Mouse (Mus musculus) heart, embryonic 13.5 days (tissue): ENCODE data around the gene Snta1. TPM values are rescaled to one million over a fixed set of nuclear protein-coding genes. Genes with fewer than 3 reads are reported as not detected.

Experiments
- ATAC-seq: fragments of 200-750 bp; cut with Nextera tagmentation; 2 replicates; pipeline ENCODE4 v1.8.0; 2017; ENCODE audit warnings: moderate TSS enrichment; ENCODE audit not compliant: insufficient number of reproducible peaks, low FRiP score, low TSS enrichment; ENCODE audit errors: extremely low read depth
- H3K27ac ChIP-seq: fragments of 300-500 bp; sonication (generic); replicated peaks from 2 replicates; pipeline ENCODE4 v1.5.1; 2015; ENCODE audit warnings: moderate library complexity, mild to moderate bottlenecking, inconsistent platforms
- H3K27me3 ChIP-seq: fragments of 300-500 bp; sonication (generic); replicated peaks from 2 replicates; pipeline ENCODE4 v1.6.1; 2015; ENCODE audit warnings: mild to moderate bottlenecking, inconsistent platforms
- H3K36me3 ChIP-seq: fragments of 300-500 bp; sonication (generic); 2 replicates; pipeline ENCODE4 v1.6.1; 2015; ENCODE audit warnings: mild to moderate bottlenecking, inconsistent platforms
- H3K4me1 ChIP-seq: fragments of 300-500 bp; sonication (generic); 2 replicates; pipeline ENCODE4 v1.6.1; 2015; ENCODE audit warnings: inconsistent platforms
- H3K4me2 ChIP-seq: fragments of 300-500 bp; sonication (generic); 2 replicates; pipeline ENCODE4 v1.6.1; 2015; ENCODE audit warnings: inconsistent platforms, mild to moderate bottlenecking, moderate library complexity
- H3K4me3 ChIP-seq: fragments of 300-500 bp; sonication (generic); 2 replicates; pipeline ENCODE4 v1.5.1; 2015; ENCODE audit warnings: moderate library complexity, mild to moderate bottlenecking, inconsistent platforms
- H3K9ac ChIP-seq: fragments of 300-500 bp; sonication (generic); 2 replicates; pipeline ENCODE4 v1.6.1; 2015; ENCODE audit warnings: inconsistent platforms, mild to moderate bottlenecking, moderate library complexity
- H3K9me3 ChIP-seq: fragments of 300-500 bp; sonication (generic); 2 replicates; pipeline ENCODE4 v1.6.1; 2016; ENCODE audit warnings: inconsistent platforms
- WGBS: fragments of 180-500 bp; shearing (Covaris S2); methylation state at CpG from one replicate; pipeline ENCODE4 v1.1.7; 2015; ENCODE audit warnings: mixed read lengths; 5-methylcytosine and 5-hydroxymethylcytosine counted together
- polyA plus RNA-seq: library from polyadenylated mRNA; unstranded; fragments of >200 nt; fragmentation: Nextera tagmentation; extraction: Ambion mirVana; gene quantifications from 2 replicates; pipeline ENCODE4 v1.2.1, GENCODE M21; 2015

Snta1 gene
- polyA plus RNA-seq, 1 experiment from 2014 or later = 38.0 TPM

DNA sequence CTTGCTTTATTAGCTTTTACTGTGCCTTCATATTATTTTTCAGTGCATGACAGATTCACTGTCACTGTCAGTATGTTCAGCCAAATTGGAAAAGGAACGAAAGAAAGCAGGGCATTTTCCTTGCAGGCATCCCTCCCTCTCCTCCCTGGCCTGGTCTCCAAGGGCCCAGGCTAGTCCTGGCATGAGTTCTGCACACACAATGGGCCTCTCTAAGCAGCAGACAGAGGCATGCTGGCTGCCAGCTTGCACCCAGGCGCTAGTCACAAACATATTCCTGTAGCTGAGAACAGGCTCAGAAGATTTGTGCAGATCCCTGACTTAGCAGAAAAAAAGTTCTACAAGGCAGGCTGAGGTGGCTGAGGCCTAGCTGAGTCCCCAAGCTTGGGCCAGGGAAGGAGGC is 8.6 kb downstream of the Snta1 start:
- Histone ChIP-seq H3K27me3 (no peaks in the 10 kb centered on the region), H3K9me3 (no peaks in the 10 kb centered on the region), H3K4me1 (peaks cover 41% of the 10 kb centered on the region), H3K4me3 (no peak overlapping the region), H3K9ac (no peak overlapping the region), H3K36me3 (peaks cover 41% of the 10 kb centered on the region), H3K27ac (0 out of 2 replicates have a peak overlapping the region, but pooled peaks have one; percentile 15), H3K4me2 (no peak overlapping the region)
- WGBS = 85% methylated on average over 2 of the region's 2 CpGs
- no peak for ATAC-seq

DNA sequence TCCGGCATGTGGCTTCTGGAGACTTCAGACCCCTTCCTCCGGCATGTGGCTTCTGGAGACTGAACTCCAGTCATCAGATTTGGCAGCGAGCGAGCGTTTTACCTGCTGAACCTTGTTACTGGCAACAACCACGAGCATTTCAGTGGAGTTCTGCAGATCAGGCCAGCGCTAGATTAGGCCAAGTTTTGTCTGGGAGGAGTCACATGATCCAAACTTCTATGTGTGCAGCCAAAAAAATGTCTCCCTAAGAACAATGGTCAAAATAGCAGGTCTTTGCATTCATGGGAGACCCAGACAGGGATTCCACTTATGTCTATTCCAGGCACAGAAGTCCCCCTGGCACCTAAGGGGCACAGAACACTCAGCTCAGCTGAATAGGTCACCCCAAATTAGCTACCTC is 9.6 kb downstream of the Snta1 start:
- WGBS = 71% methylated on average over 7 of the region's 7 CpGs
- H3K36me3 ChIP-seq = peaks cover 44% of the 10 kb centered on the region
- H3K27ac ChIP-seq = peak overlapping the region; percentile 33
- no peak overlapping the region for H3K9ac ChIP-seq
- peaks cover 31% of the 10 kb centered on the region for H3K4me1 ChIP-seq
- H3K27me3 ChIP-seq = no peaks in the 10 kb centered on the region
- H3K9me3 ChIP-seq = no peaks in the 10 kb centered on the region
- no peak overlapping the region for H3K4me2 ChIP-seq
- H3K4me3 ChIP-seq = no peak overlapping the region
- no peak for ATAC-seq

DNA sequence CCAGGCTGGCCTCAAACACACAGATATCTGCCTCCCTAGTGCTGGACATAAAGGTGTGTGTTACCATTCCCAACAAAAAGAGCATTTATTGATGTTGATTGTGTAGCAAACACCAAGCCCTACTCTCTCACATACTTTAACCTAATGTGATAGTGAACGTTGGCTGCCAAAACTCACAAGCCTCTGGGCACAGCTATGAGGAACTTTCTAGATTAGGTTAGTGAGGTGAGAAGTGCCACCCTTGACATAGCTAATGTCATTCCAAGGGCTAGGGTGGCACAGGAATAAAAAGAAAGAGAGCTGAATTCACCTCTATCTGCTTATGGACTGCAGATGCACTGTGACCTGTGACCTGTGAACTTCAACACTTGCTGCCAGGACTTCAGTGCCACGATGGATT is 11.4 kb downstream of the Snta1 start:
- peaks cover 55% of the 10 kb centered on the region for H3K36me3 ChIP-seq
- no peaks in the 10 kb centered on the region for H3K9me3 ChIP-seq
- H3K27me3 ChIP-seq = no peaks in the 10 kb centered on the region
- ATAC-seq = no peak
- H3K4me2 ChIP-seq = no peak overlapping the region
- H3K4me3 ChIP-seq = no peak overlapping the region
- H3K27ac ChIP-seq = no peak overlapping the region
- WGBS = 66% methylated on average over 2 of the region's 2 CpGs
- peaks cover 16% of the 10 kb centered on the region for H3K4me1 ChIP-seq
- H3K9ac ChIP-seq = no peak overlapping the region

DNA sequence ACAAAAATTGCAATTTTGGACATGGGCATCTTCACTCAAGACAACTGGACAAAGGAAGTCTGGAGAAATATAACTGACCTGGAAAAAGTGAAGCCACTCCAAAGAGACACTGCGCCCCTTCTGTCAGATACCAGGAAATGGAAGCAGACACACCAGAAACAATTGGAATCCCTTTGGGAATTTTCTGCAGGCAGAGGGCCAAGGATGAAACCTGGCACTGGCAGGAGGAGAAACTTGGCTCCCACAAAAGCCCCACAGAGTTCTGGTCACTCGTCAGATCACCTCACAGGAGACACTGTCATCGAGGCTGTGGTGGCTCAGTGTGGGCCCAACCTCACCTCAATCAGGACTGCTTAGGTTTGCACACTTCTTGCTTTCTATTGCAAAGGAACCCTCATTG is 13.3 kb downstream of the Snta1 start:
- no peak overlapping the region for H3K9ac ChIP-seq
- 60% methylated on average over 3 of the region's 3 CpGs for WGBS
- no peaks in the 10 kb centered on the region for H3K27me3 ChIP-seq
- H3K27ac ChIP-seq = 0 out of 2 replicates have a peak overlapping the region, but pooled peaks have one; percentile 20
- no peak overlapping the region for H3K4me3 ChIP-seq
- H3K4me1 ChIP-seq = peaks cover 32% of the 10 kb centered on the region
- H3K36me3 ChIP-seq = peaks cover 38% of the 10 kb centered on the region
- H3K9me3 ChIP-seq = no peaks in the 10 kb centered on the region
- no peak overlapping the region for H3K4me2 ChIP-seq
- no peak for ATAC-seq

DNA sequence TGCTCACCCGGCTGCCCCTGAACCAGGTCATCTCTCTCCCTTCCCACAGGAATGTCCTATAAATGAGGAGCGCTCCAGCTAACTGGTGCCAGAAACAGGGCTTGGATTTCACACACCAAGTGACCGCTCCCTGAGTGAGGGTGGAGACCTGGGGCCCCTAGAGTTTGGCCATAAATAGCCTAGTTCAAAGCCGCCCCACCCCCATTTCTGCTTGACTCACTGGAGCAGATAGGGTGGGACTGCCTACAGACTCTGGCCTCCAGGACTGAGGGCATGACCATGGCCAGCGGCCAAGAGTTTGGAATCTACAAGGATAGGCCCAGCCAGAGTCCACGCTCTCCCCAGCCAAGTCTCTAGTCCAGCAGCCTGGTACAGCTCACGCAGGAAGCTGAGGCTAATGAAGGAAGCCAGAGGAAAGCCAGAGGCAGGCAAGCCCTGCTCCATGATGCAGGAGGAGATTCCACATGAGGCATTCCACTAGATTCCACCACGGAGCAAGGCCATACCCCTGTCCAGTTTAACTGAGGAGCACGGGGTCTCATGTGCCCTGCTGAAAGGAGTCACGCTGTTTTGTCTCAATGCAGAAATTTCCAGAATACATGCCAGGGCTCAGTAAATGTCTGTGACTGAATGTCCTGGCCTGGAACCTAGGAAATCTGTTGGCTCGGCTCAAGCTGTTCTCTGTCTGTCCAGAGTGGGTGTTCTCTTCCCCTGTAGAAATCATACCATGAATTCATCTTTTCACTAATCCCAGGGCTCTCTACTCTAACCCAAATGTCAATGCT is 17.5 kb downstream of the Snta1 start:
- H3K9ac ChIP-seq = peak overlapping the region; percentile 61
- H3K27ac ChIP-seq = peak overlapping the region; percentile 97
- peaks cover 14% of the 10 kb centered on the region; the same call in 1 of the 2 replicates for H3K36me3 ChIP-seq
- H3K27me3 ChIP-seq = no peaks in the 10 kb centered on the region
- peak; percentile 85 for ATAC-seq
- no peaks in the 10 kb centered on the region for H3K9me3 ChIP-seq
- H3K4me2 ChIP-seq = peak overlapping the region; percentile 47
- WGBS = 27% methylated on average over 11 of the region's 11 CpGs
- H3K4me1 ChIP-seq = peaks cover 25% of the 10 kb centered on the region
- H3K4me3 ChIP-seq = no peak overlapping the region

DNA sequence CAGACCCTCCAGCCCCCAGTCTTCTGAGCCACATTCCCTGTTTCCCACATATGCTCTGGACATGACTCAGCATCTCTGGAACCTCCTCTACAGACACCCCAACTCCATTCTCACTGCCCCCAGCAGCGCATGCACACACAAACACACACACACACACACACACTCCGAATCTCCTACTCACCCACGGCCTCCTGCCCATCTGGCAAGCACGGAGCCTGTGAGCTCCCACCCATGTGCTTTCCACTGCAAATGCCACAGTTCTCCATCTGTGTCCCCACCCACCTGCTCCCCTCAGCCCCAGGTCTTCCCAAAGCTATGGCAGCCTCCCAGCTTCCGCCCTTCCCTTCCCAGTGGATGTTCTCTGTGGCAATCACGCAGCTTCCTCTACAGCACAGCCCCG is 28.8 kb downstream of the Snta1 start:
- H3K9me3 ChIP-seq = no peaks in the 10 kb centered on the region
- ATAC-seq = no peak
- 84% methylated on average over 7 of the region's 7 CpGs for WGBS
- H3K27me3 ChIP-seq = no peaks in the 10 kb centered on the region
- H3K27ac ChIP-seq = no peak overlapping the region
- H3K4me1 ChIP-seq = peaks cover 11% of the 10 kb centered on the region; the same call in 1 of the 2 replicates
- peaks cover 67% of the 10 kb centered on the region for H3K36me3 ChIP-seq
- peak overlapping the region; percentile 25; the same call in 1 of the 2 replicates for H3K9ac ChIP-seq
- no peak overlapping the region for H3K4me3 ChIP-seq
- no peak overlapping the region for H3K4me2 ChIP-seq

DNA sequence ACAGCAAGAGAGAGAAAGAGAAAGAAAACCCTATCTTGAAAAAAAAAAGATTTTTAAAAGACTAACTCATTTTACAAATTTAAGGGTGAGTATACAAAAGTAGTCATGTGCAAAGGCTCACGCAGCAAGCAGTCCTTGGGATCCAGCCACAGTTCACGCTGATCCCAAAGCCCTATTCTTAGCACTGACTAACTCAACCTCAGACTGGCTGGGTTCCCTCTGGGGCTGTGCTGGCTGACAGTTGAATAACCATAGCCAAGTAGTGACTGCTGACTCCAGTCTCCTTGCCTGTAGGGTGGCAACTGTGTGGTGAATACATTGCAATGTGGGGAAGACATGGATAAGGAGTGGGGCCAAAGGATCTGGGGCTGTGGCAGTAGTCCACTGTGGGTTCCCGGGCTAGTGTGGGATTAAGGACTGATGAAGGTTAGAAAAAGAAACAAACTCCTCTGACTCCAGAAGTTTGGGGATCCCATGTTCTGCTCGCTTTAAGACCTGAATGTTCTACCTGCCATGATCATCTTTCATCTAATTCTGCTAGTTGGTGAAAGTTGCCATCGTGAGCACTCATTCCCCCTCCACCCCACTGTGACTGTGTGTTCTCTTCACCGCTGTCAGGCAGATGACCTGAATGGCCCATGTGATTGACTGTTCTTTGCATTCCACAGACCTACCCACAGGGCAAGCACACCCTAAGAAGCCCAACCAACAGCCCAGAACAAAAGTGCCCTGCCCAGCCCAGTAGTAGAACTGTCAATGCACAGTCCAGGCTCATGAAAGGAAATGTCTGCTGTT is 32.9 kb downstream of the Snta1 start:
- Histone ChIP-seq H3K4me3 (no peak overlapping the region), H3K9ac (peak overlapping the region; percentile 30; the same call in 1 of the 2 replicates), H3K4me1 (peaks cover 24% of the 10 kb centered on the region), H3K9me3 (no peaks in the 10 kb centered on the region), H3K36me3 (peaks cover 50% of the 10 kb centered on the region), H3K27ac (peak overlapping the region; percentile 70), H3K4me2 (no peak overlapping the region), H3K27me3 (no peaks in the 10 kb centered on the region)
- no peak for ATAC-seq
- WGBS = 67% methylated on average over 6 of the region's 6 CpGs

DNA sequence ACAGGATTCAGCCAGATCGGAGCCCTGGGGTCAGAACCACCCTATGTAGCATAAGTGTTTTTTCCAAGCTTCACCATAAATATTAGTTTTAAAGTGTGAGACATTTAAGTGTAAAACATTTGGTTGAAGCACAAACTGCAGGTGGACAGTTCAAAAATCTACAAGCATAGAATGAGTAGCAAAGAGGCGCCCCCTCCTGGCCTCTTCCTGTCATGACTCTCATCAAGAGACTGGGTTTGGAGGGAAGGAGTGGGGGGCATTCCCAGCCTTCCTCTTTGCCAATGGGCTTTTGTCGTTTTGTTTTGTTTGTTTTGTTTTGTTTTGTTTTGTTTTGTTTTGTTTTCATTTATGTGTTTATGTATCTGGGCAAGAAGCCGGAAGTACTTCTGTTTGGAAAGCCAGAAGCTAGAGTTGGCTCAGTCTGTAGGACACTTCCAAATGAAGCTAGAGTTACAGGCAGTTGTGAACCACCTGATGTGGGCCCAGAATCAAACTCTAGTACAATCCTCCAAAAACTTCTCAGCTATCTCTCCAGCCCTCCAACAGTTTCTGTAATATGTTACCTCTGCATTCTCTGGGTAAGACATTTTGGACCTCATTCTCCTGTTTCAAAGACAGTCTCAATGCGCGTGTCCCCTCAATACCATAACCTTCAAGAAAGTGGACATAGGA is 33.8 kb downstream of the Snta1 start:
- no peak overlapping the region for H3K4me3 ChIP-seq
- no peak overlapping the region for H3K9ac ChIP-seq
- H3K4me1 ChIP-seq = peaks cover 24% of the 10 kb centered on the region
- peak overlapping the region; percentile 70; the same call in 1 of the 2 replicates for H3K27ac ChIP-seq
- H3K27me3 ChIP-seq = no peaks in the 10 kb centered on the region
- 54% methylated on average over 6 of the region's 6 CpGs for WGBS
- ATAC-seq = no peak
- no peak overlapping the region for H3K4me2 ChIP-seq
- no peaks in the 10 kb centered on the region for H3K9me3 ChIP-seq
- peaks cover 51% of the 10 kb centered on the region for H3K36me3 ChIP-seq

DNA sequence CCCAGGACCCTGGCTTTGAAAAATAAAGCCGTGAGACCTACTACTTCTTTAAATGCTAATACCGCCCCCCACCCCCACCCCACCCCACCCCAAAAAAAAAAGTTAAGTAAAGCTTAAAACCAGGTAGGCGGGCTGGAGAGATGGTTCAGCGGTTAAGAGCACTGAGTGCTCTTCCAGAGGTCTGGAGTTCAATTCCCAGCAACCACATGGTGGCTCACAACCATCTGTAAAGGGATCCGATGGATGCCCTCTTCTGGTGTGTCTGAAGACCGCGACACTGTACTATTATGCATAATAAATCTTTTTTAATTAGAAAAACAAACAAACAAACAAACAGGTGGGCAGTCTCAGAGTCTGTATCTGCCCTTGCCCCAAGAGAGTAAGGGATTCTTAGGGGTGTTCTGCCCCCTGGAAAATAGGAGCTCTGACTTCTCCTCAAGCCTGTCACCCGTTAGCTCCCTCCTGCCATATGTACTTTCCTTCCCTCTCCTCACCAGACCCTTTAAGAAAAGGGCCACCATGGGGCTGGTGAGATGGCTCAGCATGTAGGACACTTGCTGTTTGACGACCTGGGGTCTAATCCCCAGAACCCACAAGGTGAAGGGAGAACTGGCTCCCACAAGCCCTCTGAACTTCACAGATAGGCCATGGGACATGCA is 34.9 kb downstream of the Snta1 start, which contains the start of gene Cdk5rap1:
TSS of gene Cdk5rap1 (minus strand) at position 169 of the 659 bp plus-strand sequence.
- H3K4me2 ChIP-seq = peak within 1 kb of the TSS; percentile 85
- H3K36me3 ChIP-seq = peaks cover 53% of the 10 kb centered on the region
- peak within 1 kb of the TSS; percentile 98 for H3K9ac ChIP-seq
- H3K9me3 ChIP-seq = no peaks in the 10 kb centered on the region
- peaks cover 24% of the 10 kb centered on the region for H3K4me1 ChIP-seq
- ATAC-seq = no peak
- peak within 1 kb of the TSS; percentile 96 for H3K27ac ChIP-seq
- peak within 1 kb of the TSS; percentile 91 for H3K4me3 ChIP-seq
- no peaks in the 10 kb centered on the region for H3K27me3 ChIP-seq
- WGBS = 13% methylated on average over 9 of the region's 9 CpGs

DNA sequence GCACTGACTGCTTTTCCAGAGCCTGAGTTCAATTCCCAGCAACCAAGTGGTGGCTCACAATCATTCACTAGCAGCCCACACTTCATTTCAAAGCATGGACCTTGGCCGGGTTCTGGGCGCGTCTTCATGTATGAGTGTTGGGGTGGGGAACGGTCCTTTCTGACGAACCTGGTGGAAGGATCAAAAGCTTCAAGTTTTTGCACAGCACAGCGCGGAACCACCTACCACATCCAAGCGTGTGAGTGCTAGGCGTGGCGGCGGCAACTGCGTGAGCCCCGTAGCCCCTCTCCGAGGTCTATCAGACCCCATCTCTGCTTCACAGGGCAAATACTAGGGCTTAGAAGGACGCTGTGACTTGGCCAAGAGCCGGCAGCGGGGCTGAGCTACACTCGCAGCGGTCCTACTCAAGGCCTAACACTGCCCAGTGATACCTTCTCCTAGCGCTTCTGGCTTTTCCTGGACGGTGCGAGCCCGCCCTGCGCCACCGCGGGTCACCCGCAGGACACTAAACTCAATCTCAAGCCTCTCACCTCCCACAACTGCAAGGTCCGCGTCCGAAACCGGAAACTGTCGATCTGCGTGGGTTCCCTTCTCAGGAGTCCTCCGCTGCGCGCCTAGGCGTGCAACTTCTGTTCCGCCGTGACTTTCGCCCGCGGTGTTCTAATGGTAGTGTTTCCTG is 35.6 kb downstream of the Snta1 start:
- Histone ChIP-seq H3K9ac (peak overlapping the region; percentile 98), H3K36me3 (peaks cover 54% of the 10 kb centered on the region), H3K4me1 (peaks cover 24% of the 10 kb centered on the region), H3K4me2 (peak overlapping the region; percentile 85), H3K9me3 (no peaks in the 10 kb centered on the region), H3K4me3 (peak overlapping the region; percentile 91), H3K27me3 (no peaks in the 10 kb centered on the region), H3K27ac (peak overlapping the region; percentile 96)
- peak; percentile 59 for ATAC-seq
- WGBS = under 1% methylated on average over 42 of the region's 42 CpGs
